Mouse (Mus musculus) activated CD4-positive, CD25-positive, alpha-beta regulatory T cell, adult 4 months (primary cell): ENCODE results near the gene Tie1. TPM values are rescaled to one million over a fixed set of nuclear protein-coding genes. Genes with fewer than 3 reads are reported as not detected.
A peak's percentile ranks its signal among the peaks of the same experiment; 100 is the strongest.

Experiments used
- ATAC-seq: one replicate; pipeline ENCODE4 v1.8.0; 2017
- polyA plus RNA-seq, 2 experiments: library from polyadenylated mRNA; unstranded; fragments of 100-300 nt; shearing (Covaris generic); gene quantifications; one replicate each; pipeline ENCODE4 v1.2.1; 2017

Gene Tie1
- polyA plus RNA-seq, 2 experiments from 2014 or later: not detected

GRCm38 (mm10) chr4:118472687-118473086 lies 17.2 kb downstream of the Tie1 start:
- no peak for ATAC-seq

GRCm38 (mm10) chr4:118471281-118471680 lies 18.6 kb downstream of the Tie1 start:
- no peak for ATAC-seq

DNA sequence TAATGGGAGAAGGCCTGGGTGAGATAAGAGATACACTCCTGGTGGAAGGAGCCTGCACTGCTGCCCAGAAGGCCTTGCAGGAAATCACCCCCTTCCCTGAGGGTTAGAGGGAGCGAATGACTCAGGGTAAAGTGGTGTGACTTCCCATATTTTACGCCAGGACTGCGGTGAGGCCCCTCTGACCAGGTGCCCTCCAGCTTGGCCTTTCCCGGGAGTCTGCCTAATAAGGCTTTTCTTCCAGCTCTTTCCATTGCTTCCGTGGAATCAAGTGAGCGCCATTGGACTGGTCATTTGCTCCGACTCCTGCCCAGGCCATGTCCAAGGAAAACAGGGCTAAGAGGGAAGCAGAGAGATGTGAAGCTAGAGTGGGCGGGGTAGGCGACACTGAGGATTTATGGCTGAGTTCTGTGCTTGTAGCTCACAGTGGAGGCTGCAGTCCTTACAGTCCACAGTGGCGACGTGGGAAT lies 24.1 kb downstream of the Tie1 start:
- ATAC-seq: no peak

DNA sequence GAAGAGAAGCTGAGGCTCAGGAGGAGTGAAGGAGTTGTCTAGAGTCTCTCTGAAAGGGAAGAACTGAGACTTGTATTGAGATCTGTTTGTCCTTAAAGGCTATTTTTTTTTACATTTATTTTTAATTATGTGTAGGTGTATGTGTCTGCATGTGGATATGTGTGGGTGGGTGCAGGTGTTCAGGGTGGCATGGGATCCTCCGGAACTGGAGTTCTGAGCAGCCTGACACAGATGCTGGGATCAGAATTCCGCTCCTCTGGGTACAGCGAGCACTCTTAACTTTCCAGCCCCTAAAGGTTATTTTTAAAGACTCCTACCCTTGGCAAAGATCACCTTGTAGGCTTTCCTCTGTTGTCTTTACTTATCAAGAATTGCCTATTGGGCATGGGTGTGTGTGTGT lies 24.9 kb downstream of the Tie1 start:
- no peak for ATAC-seq

GRCm38 (mm10) chr4:118457345-118457975 lies 32.4 kb downstream of the Tie1 start, which contains the start of gene Mpl:
TSS of gene Mpl (minus strand) at chr4:118457513.
- ATAC-seq: no peak

- ATAC-seq: no peak
These were observed 43.3 kb downstream of the Tie1 start for GRCm38 (mm10) chr4:118446415-118447153.

DNA sequence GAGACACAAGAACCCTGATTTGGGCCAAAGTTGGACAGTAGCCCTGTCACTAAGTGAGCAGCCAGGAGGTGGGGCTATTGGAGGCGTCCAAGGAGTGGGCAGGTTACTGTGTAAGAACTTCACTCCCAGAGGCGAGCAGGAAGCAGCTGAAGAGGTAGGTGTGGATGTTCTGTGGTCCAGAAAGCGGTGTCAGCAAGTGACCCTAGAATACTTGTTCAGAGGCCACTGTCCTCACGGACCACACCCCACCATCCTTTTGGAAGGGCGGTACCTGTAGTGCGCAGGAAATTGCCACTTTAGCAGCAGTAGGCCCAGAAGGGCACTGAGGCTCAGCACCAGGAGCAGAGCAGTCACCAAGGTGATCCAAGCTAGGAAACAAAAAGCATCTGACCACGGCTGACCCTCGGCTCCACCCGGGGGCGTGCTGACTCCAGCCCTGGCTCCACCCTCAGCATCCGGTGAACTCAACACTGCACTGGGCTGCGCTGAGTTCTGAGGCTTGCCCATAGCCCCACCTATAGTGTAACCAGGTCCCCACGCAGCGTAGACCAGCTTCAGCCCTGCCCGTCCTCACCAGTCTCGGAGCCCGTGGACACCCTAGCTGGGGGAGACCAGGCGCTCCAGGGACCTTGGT lies 44.0 kb downstream of the Tie1 start:
- ATAC-seq: no peak

GRCm38 (mm10) chr4:118445088-118445487 lies 44.8 kb downstream of the Tie1 start:
- ATAC-seq: no peak

- peak; percentile 20 for ATAC-seq
These were observed 52.0 kb downstream of the Tie1 start for GRCm38 (mm10) chr4:118437829-118438253.

DNA sequence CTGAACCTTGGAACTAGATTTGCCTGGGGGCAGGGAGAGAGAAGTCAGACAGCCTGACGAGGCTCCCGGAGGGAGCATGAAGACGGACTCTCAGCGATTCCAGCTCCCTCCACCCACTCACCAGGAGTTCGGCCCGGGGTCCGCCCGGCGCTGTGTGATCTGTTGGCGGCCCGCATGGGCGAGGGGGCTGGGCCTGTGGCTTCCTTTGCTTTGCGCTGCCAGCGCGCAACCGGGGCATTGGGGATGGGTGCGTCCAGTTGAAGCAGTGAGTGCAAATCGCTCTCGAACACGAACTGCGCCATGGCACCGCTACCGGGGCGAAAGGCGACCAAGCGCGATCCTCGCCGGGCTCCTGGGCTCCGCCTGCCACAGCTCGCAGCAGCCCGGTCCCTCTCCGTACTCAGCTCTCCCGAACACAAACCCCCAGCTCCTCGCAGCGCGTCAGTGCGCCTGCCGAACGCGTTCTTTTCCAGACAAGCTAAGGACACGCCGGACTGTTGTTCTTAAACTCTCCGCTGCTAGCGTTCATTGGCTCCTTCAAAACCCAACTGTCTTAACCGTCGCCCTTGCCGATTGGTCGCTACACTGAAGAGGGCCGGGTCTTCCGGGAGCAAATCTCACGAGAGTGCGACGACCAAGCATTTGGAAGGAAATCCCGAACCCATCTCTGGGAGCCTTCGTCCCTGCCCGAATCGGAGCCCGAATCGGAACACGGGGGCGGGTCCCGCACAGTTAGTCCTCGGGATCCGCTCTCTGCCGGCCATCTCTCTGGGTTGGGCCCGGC lies 52.8 kb downstream of the Tie1 start, which contains the start of gene Cdc20:
Gene Cdc20 (minus strand): TSS at position 533 of the 784 bp plus-strand sequence.
- peak; percentile 99 for ATAC-seq

DNA sequence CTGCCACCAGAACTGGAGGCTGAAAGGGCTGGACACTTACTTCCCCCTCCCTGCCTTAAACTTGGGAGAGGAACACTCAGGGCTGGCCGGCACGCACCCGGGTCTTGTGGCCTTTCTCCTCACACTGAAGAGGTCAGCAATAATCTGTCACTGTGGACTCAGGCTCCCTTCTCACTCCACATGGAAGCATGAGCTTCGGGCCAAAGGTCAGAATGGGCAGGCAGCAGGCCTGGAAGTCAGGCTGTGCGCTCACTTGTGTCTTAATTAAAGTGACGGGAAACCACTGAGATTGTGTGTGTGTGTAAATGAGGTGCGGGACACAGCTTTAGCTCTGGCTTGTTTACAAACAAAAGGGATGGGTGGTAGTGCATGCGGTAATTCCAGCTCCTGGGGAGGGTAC lies 57.5 kb downstream of the Tie1 start:
- ATAC-seq: no peak

- ATAC-seq: no peak
These were observed 60.5 kb downstream of the Tie1 start for GRCm38 (mm10) chr4:118429215-118429895.

DNA sequence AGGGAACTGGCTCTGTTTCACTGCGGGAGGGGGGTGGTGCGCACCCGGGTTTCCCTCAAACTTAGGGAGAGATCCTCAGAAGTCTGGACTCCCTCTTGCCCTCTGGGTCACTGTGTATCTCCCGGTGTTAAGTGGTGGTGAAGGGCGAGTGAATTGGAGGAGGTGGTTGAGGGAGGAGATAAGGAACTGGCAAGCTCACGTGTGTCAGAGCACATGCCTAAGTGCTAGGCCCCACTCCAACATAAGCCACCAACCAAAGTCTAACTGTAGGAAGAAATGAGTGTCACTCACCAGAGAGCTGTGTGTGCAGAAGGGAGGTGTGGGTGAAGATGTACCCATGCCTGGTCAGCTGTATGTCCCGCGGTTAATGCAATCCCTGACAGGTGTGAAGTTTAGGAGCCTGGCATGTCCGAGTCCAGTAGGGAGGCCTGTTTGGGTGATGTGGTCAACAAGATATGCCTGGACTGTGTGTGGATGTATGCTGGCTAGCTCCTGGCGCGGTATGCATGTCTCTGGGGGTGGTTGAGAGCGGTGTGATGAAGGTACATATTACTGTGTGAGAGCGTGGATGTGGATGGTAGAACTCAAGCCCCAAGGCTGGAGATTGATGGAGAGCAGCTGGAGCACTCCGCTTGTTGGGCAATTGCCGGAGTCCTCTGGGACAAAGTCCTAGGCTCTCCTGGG lies 61.2 kb downstream of the Tie1 start:
- peak; percentile 9 for ATAC-seq

DNA sequence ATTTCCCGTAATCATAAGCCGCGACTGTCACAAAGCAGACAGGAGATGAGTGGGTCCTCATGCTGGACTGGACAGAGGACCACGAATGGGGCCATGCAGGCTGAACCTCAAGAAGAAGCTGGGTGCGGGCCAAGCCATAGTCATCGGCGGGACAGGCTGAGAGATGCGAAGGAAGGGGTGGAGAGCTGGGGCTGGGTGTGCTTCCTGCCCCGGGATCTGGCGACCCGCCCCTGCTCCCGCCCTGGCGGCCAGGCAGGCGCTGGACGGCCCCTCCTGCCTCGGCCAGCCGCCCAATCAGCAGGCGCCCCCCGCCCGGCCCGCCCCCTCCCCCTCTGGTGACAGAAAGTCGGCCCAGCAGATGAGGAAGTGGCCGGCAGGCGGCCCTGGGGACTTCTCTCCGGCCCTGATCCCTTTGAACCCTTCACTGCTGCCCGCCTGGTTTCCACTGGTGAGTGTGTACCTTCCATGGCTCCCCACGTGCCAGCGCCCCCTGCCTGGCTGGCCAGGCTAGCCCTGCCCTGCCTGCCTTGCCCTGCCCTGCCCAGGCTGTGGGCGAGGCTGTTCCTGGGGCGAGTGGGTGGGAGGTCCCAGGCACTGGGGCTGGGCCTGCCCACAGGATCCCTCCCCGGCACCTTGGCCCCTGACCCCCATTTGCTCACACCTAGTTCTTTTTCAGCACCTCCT lies 62.0 kb downstream of the Tie1 start, which contains the start of gene Elovl1:
Gene Elovl1 (plus strand): TSS at position 326 of the 684 bp plus-strand sequence.
- peak; percentile 87 for ATAC-seq

- ATAC-seq: peak; percentile 3
These were observed 62.5 kb downstream of the Tie1 start for GRCm38 (mm10) chr4:118427415-118427767.

GRCm38 (mm10) chr4:118425374-118425773 lies 64.5 kb downstream of the Tie1 start:
- no peak for ATAC-seq

DNA sequence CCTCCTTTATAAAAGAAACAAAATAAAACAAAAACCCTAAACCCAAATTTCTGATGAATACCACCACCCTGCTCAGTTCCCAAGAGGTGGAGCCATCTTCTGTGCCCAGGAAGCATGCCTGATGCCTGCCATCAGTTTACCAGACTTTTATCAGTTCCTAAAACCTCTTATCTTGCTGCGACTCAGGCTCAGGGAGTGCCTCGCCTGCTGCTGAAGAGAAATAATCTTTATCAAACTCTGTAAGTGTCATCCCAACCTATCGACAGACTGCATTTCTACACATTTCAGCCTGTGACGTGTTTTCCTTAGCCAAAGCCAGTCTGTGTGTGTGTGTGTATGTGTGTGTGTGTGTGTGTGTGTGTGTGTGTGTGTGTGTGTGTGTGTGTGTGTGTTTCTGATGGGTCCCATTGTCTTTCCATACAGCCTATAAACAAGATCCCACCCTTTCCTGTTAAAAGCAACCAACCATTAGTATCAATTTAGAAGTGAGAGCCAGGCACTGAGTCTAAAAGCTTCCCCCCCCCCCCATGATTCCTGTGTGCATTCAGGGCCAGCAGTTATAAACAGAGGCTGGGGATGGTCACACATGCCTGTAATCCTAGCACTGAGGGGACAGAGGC lies 65.2 kb downstream of the Tie1 start:
- no peak for ATAC-seq

DNA sequence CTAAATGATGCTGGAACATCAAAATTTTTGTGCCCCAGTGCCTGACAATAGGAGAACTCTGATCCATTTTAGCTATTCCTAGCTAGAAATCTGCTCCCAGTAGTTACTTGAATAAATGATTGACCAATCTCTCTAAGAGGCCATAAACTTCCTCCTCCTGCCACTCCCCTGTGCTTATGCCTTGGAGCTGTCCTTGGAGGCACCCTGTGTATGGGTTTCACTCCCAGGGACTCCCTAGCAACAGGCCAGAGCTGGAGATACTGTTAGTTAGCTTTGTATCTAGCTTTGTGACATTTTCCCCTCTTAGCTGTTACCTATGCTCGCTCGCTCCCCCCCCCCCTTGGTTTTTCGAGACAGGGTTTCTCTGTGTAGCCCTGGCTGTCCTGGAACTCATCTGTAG lies 68.5 kb downstream of the Tie1 start:
- no peak for ATAC-seq
